Mouse (Mus musculus): Measurements from ENCODE around the gene Zfp874a. TPM values are rescaled to one million over a fixed set of nuclear protein-coding genes. Genes with fewer than 3 reads are reported as not detected.
"Not testable (repeated sequence)": the region's sequence is repeated elsewhere in the genome, so short reads cannot be mapped to it uniquely, and the experiment has no call there.

The Zfp874a gene
- polyA plus RNA-seq, 1 experiment from 2014 or later: 7.0 TPM

DNA sequence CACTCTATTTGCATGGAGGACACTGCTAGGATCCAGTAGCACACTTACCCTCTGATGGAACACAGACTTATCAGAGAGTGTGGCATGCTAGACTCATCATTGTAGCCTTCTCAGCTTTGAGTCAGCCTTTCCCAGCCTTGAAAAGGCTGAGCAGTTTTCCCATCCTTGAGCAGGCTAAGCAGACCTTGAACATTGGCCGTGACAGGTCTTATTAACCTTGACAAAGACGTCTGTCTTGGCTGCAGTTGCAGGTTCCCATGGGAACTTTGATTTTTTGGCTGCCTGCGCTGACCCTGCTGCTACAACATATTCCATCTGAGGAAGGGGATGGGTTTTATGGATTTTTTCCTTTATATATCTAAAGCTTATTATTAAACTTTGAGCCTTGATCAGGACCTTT is 23.3 kb downstream of the Zfp874a start:
- H3K9me3 ChIP-seq: no peaks in the 10 kb centered on the region
- no peaks in the 10 kb centered on the region for H3K36me3 ChIP-seq
- H3K4me2 ChIP-seq (replicated peaks): no peak overlapping the region
- WGBS: 84% methylated on average over 3 of the region's 3 CpGs
- H3K27ac ChIP-seq: no peak overlapping the region
- no peaks in the 10 kb centered on the region for H3K27me3 ChIP-seq (replicated peaks)
- no peak overlapping the region for H3K9ac ChIP-seq
- no peak overlapping the region for H3K4me3 ChIP-seq
- no peak for ATAC-seq (ENCODE audit: low FRiP score, low read depth)
- H3K4me1 ChIP-seq: no peaks in the 10 kb centered on the region

DNA sequence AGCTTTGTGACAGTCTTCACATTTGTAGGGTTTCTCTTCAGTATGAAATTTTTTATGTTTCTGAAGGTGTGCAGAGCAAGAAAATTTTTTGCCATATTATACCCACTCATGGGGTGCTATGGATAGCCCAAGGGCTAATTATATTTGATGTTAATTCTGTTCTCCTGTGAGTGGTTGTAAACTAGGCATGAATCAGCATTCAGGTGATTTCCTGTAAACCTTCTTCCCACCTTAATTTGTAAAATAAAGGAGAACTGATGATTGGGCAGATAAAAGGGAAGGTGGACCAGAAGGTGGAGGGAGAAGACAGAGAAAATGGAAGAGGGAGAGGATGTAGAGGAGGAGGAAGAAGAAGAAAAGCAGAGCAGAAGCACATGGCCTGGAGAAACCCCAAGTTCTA is 25.7 kb downstream of the Zfp874a start:
- not testable (repeated sequence) for H3K27me3 ChIP-seq (replicated peaks); H3K27ac ChIP-seq; H3K4me3 ChIP-seq; ATAC-seq (ENCODE audit: low FRiP score, low read depth); H3K9ac ChIP-seq; H3K4me2 ChIP-seq (replicated peaks); H3K36me3 ChIP-seq; H3K9me3 ChIP-seq; H3K4me1 ChIP-seq

DNA sequence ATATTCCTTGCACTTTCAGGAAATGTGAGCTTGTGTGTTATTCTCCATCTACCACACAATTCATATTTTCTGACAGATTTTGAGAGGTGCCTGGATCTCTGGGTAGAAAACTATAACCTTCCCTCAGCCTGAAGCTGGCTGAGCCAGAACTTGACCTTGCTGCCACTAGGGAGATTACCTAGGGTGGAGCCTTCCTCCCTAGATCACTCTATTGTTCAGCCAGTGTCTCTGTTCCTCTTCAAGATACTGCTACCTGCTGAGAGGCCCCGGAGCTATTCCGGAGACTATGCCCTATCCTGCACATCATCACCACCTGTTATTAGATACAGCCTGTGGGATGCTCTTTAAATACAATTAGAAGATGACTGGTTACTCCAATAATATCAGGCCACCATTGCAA is 28.9 kb downstream of the Zfp874a start:
- not testable (repeated sequence) for H3K4me1 ChIP-seq; H3K4me2 ChIP-seq (replicated peaks); H3K4me3 ChIP-seq; H3K36me3 ChIP-seq; H3K27me3 ChIP-seq (replicated peaks); ATAC-seq (ENCODE audit: low FRiP score, low read depth); H3K9ac ChIP-seq; H3K27ac ChIP-seq; H3K9me3 ChIP-seq
- 78% methylated on average over 2 of the region's 2 CpGs for WGBS

DNA sequence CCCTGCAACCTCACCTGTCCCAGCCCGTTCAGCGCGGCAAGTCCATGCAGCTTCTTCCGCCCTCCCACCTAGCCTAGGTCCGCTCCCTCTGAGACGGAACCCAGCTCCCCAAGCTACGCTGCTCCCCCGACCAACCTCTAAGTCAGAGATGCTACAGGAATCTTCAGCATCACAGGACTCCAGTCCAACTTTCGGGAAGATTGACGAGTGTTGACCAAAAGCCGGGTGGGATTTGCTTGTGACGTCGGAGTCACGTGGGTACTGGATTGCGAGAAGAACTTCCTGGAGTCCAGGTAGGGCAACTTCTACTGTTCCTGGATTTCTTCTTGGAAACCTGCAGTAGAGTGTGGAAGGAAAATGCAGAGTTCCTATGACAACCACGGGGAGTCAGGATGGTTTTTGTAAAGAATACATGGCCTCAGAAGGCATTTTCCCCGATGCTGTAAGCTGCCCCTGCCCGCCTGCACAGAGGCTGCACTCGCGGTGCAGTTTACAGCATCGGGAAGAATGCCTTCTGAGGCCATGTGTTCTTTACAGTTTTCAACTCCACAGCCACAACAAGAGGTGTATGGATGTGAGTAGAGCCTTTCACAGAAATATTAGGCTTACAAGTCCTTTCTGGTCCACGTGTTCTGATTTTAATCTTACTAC is 30.1 kb downstream of the Zfp874a start, which contains the start of gene Zfp459:
TSS of gene Zfp459 (minus strand) at position 212 of the 651 bp plus-strand sequence.
- Histone ChIP-seq H3K4me1 (no peaks in the 10 kb centered on the region), H3K9ac (peak within 1 kb of the TSS; percentile 58), H3K9me3 (no peaks in the 10 kb centered on the region), H3K27ac (no peak within 1 kb of the TSS), H3K27me3 (replicated peaks) (no peaks in the 10 kb centered on the region), H3K4me2 (replicated peaks) (peak within 1 kb of the TSS; percentile 78), H3K4me3 (peak within 1 kb of the TSS; percentile 52), H3K36me3 (no peaks in the 10 kb centered on the region)
- 2% methylated on average over 22 of the region's 22 CpGs for WGBS
- ATAC-seq (ENCODE audit: low FRiP score, low read depth): peak; percentile 90

DNA sequence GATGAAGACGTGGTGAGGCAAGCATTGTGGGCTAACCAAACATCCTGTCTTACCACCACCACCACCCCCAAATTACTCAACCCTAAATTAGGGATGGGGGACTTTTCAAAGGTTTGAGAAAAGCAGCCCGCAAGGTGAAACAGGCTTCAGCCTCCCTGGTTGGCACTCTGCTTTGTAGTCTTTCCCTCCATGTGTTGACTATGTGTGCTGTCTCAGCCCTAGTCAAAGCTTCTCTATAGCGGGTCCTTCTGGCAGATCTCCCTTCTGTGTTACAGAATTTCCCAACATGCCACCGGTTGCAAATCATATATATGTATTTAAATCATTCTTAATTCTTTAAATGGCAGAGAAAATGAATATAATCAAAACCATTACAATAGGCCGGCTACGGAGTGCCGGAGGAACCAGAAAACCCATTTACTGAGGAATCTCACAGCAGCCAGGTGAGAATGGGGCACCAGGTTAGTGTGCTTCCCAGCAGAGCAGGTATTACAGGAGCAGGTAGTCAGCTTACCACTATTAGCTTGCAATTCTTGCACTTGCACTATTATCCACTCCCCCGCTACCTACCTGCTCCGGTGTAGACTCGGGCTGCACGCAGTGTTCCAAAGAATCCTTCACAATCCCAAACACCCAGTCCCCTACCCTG is 30.7 kb downstream of the Zfp874a start:
- 39% methylated on average over 11 of the region's 11 CpGs for WGBS

GRCm38 (mm10) chr13:67416811-67417210 is 34.6 kb downstream of the Zfp874a start:
- H3K9me3 ChIP-seq: no peaks in the 10 kb centered on the region
- 92% methylated on average over 3 of the region's 3 CpGs for WGBS
- no peak overlapping the region for H3K4me2 ChIP-seq (replicated peaks)
- H3K27ac ChIP-seq: no peak overlapping the region
- no peak for ATAC-seq (ENCODE audit: low FRiP score, low read depth)
- no peaks in the 10 kb centered on the region for H3K4me1 ChIP-seq
- H3K27me3 ChIP-seq (replicated peaks): no peaks in the 10 kb centered on the region
- H3K9ac ChIP-seq: no peak overlapping the region
- H3K4me3 ChIP-seq: no peak overlapping the region
- H3K36me3 ChIP-seq: no peaks in the 10 kb centered on the region

More for the DNA sequence above, 30.7 kb downstream of the Zfp874a start:
- H3K4me2 ChIP-seq (replicated peaks): peak overlapping the region; percentile 78
- ATAC-seq (ENCODE audit: low FRiP score, low read depth): no peak
- no peaks in the 10 kb centered on the region for H3K27me3 ChIP-seq (replicated peaks)
- H3K9ac ChIP-seq: peak overlapping the region; percentile 58
- no peaks in the 10 kb centered on the region for H3K4me1 ChIP-seq
- no peak overlapping the region for H3K27ac ChIP-seq
- H3K36me3 ChIP-seq: no peaks in the 10 kb centered on the region
- peak overlapping the region; percentile 52 for H3K4me3 ChIP-seq
- no peaks in the 10 kb centered on the region for H3K9me3 ChIP-seq

- no peak overlapping the region for H3K4me2 ChIP-seq (replicated peaks)
- H3K36me3 ChIP-seq: no peaks in the 10 kb centered on the region
- no peaks in the 10 kb centered on the region for H3K4me1 ChIP-seq
- H3K27me3 ChIP-seq (replicated peaks): no peaks in the 10 kb centered on the region
- 87% methylated on average over 6 of the region's 6 CpGs for WGBS
- no peak for ATAC-seq (ENCODE audit: low FRiP score, low read depth)
- H3K4me3 ChIP-seq: no peak overlapping the region
- no peak overlapping the region for H3K9ac ChIP-seq
- H3K9me3 ChIP-seq: no peaks in the 10 kb centered on the region
- H3K27ac ChIP-seq: no peak overlapping the region
Measured at GRCm38 (mm10) chr13:67415759-67416158, 35.7 kb downstream of the Zfp874a start.

DNA sequence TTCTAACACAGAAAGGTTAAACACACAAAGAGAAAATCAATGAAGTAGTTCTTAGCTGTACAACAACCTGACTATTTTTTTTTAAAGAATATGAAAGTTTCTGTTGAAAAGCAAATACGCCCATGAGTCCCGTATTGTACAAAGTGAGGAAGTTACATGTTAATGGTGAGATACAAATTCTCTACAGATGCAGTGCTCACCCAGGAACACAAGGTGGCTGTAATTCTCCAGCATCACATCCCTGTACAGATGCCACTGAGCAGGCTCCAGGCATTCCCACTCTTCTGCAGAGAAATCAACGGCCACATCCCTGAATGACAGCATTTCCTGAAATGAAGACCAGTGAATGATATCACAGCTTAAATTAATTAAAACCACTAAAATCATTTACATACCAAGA is 37.8 kb downstream of the Zfp874a start:
- H3K4me1 ChIP-seq; H3K9ac ChIP-seq; H3K4me3 ChIP-seq; H3K4me2 ChIP-seq (replicated peaks); H3K9me3 ChIP-seq; H3K36me3 ChIP-seq; ATAC-seq (ENCODE audit: low FRiP score, low read depth); H3K27ac ChIP-seq; H3K27me3 ChIP-seq (replicated peaks): not testable (repeated sequence)
- WGBS: 81% methylated on average over 3 of the region's 3 CpGs

DNA sequence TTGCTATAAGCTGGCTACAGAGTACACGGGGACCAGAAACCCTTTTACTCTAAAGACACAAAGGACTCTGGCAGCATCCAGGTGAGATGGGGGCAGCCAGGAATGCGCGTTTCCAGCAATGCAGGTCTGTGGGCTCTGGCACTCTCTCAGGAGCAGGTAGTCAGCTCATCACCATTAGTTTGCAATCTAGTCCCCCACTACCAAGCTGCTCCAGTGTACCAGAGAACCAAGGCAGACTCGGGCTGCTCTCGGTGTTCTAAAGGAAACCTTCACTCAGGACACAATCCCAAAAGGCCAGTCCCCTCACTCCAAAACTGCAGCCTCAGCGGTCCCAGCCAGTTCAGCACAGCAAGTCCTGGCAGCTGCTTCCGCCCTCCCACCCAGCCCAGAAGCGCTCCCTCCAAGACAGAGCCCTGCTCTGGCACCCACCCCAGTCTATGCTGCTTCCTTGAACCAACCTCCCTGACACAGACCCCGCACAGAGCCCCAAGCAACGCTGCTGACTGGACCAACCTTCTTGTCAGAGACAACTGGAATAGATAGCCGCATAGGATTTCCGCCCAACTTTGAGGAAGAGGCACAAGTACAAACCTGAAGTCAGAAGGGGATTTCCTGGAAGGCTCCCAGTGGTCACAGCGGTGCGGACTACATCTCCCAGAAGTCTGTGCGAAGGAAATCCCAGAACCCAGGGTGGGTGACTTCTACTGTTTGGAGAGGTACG is 52.1 kb downstream of the Zfp874a start, which contains the start of gene Zfp429:
TSS of gene Zfp429 (minus strand) at position 637 of the 721 bp plus-strand sequence.
- ATAC-seq (ENCODE audit: low FRiP score, low read depth): peak; percentile 96
- H3K4me1 ChIP-seq; H3K9me3 ChIP-seq; H3K27ac ChIP-seq; H3K27me3 ChIP-seq (replicated peaks); H3K36me3 ChIP-seq: not testable (repeated sequence)
- peak within 1 kb of the TSS; percentile 71 for H3K4me2 ChIP-seq (replicated peaks)
- peak within 1 kb of the TSS; percentile 53 for H3K9ac ChIP-seq
- WGBS: 5% methylated on average over 16 of the region's 16 CpGs
- H3K4me3 ChIP-seq: peak within 1 kb of the TSS; percentile 55

DNA sequence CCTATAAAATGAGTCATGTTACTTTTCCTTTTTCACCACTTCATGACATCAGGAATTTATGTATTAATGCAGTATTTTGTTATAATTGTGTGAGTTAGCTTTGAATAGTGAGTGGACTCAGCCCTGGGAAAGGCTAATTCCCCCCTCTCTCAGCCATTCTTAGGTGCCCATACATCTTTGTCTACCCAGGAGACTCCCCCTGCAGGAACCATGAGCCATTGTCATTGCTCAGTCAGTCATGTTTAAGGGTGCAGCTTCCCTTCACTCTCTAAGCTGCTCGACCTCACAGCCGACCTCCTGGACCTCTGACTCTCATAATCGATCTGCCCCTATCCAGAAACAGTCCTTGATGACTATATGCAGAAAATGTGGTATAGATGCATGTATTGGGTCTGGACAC is 75.2 kb downstream of the Zfp874a start:
- H3K27me3 ChIP-seq (replicated peaks); H3K4me1 ChIP-seq; H3K27ac ChIP-seq; H3K9ac ChIP-seq; H3K4me3 ChIP-seq; H3K36me3 ChIP-seq; H3K4me2 ChIP-seq (replicated peaks); H3K9me3 ChIP-seq: not testable (repeated sequence)
- ATAC-seq (ENCODE audit: low FRiP score, low read depth): 0 out of 2 replicates have a peak, but pooled peaks have one; percentile 29
- WGBS: 55% methylated on average over 3 of the region's 3 CpGs

GRCm38 (mm10) chr13:67375050-67375911 is 76.1 kb downstream of the Zfp874a start, which contains the start of the genes Gm28041 and Zfp456:
Gm28041 (minus strand) TSS chr13:67375733.
Zfp456 (minus strand) TSS chr13:67375810.
- H3K36me3 ChIP-seq; H3K9me3 ChIP-seq; H3K27ac ChIP-seq; H3K27me3 ChIP-seq (replicated peaks); H3K9ac ChIP-seq; H3K4me1 ChIP-seq: not testable (repeated sequence)
- peak; percentile 97 for ATAC-seq (ENCODE audit: low FRiP score, low read depth)
- 20% methylated on average over 14 of the region's 15 CpGs for WGBS
- Histone ChIP-seq H3K4me3 (peak within 1 kb of the TSS; percentile 29), H3K4me2 (replicated peaks) (peak within 1 kb of the TSS; percentile 53)
